Mouse (Mus musculus) kidney, embryonic 16.5 days (tissue): ENCODE results near the gene 1700088E04Rik. TPM values are rescaled to one million over a fixed set of nuclear protein-coding genes. Genes with fewer than 3 reads are reported as not detected.

Experiments used
- ATAC-seq: fragments of 200-750 bp; cut with Nextera tagmentation; 2 replicates; pipeline ENCODE4 v1.8.0; 2017; ENCODE audit warnings: moderate TSS enrichment; ENCODE audit not compliant: low FRiP score, low TSS enrichment
- H3K27ac ChIP-seq: fragments of 300-500 bp; sonication (generic); 2 replicates; pipeline ENCODE4 v1.5.1; 2014; ENCODE audit warnings: low read length
- H3K27me3 ChIP-seq: fragments of 300-500 bp; sonication (generic); 2 replicates; pipeline ENCODE4 v1.6.1; 2014; ENCODE audit warnings: low read length, control low read depth, mixed read lengths; ENCODE audit not compliant: insufficient read depth
- H3K36me3 ChIP-seq: fragments of 300-500 bp; sonication (generic); 2 replicates; pipeline ENCODE4 v1.6.1; 2014; ENCODE audit warnings: low read length, control low read depth, mixed read lengths; ENCODE audit not compliant: insufficient read depth
- H3K4me1 ChIP-seq: fragments of 300-500 bp; sonication (generic); 2 replicates; pipeline ENCODE4 v1.6.1; 2014; ENCODE audit warnings: low read length, control low read depth, mixed read lengths; ENCODE audit not compliant: insufficient read depth
- H3K4me2 ChIP-seq: fragments of 300-500 bp; sonication (generic); replicated peaks from 2 replicates; pipeline ENCODE4 v1.6.1; 2014; ENCODE audit warnings: low read depth, low read length
- H3K4me3 ChIP-seq: fragments of 300-500 bp; sonication (generic); 2 replicates; pipeline ENCODE4 v1.5.1; 2014; ENCODE audit warnings: mild to moderate bottlenecking, low read length
- H3K9ac ChIP-seq: fragments of 300-500 bp; sonication (generic); replicated peaks from 2 replicates; pipeline ENCODE4 v1.6.1; 2014; ENCODE audit warnings: low read length
- H3K9me3 ChIP-seq: fragments of 300-500 bp; sonication (generic); 2 replicates; pipeline ENCODE4 v1.6.1; 2016; ENCODE audit warnings: low read length, control low read depth
- WGBS: fragments of 180-500 bp; shearing (Covaris S2); extraction: QIAGEN DNeasy Blood & Tissue Kit; methylation state at CpG from one replicate; pipeline ENCODE4 v1.1.7; 2014; 5-methylcytosine and 5-hydroxymethylcytosine counted together
- polyA plus RNA-seq: library from polyadenylated mRNA; unstranded; fragments of >200 nt; fragmentation: Nextera tagmentation; extraction: Ambion mirVana; gene quantifications from 2 replicates; pipeline ENCODE4 v1.2.1, GENCODE M21; 2015

1700088E04Rik gene
- polyA plus RNA-seq, 1 experiment from 2014 or later: 11.9 TPM

- Histone ChIP-seq H3K4me2 (no peak overlapping the region), H3K27ac (no peak overlapping the region), H3K36me3 (peaks cover 27% of the 10 kb centered on the region), H3K9me3 (no peaks in the 10 kb centered on the region), H3K4me3 (no peak overlapping the region), H3K4me1 (peaks cover 19% of the 10 kb centered on the region), H3K9ac (no peak overlapping the region), H3K27me3 (no peaks in the 10 kb centered on the region)
- 86% methylated on average over 9 of the region's 9 CpGs for WGBS
- no peak for ATAC-seq
These were observed 6.4 kb downstream of the 1700088E04Rik start for GRCm38 (mm10) chr15:79134496-79135270.

GRCm38 (mm10) chr15:79133191-79133661 lies 7.8 kb downstream of the 1700088E04Rik start:
- Histone ChIP-seq H3K4me1 (peaks cover 19% of the 10 kb centered on the region), H3K9ac (no peak overlapping the region; the same call in 1 of the 2 replicates), H3K27ac (no peak overlapping the region), H3K4me3 (no peak overlapping the region), H3K4me2 (no peak overlapping the region), H3K9me3 (peaks cover 2% of the 10 kb centered on the region; the same call in 1 of the 2 replicates), H3K36me3 (peaks cover 34% of the 10 kb centered on the region), H3K27me3 (no peaks in the 10 kb centered on the region)
- WGBS: 73% methylated on average over 6 of the region's 6 CpGs
- no peak for ATAC-seq

- 69% methylated on average over 7 of the region's 7 CpGs for WGBS
These were observed 9.6 kb downstream of the 1700088E04Rik start for GRCm38 (mm10) chr15:79131442-79131841.

GRCm38 (mm10) chr15:79130782-79131181 lies 10.3 kb downstream of the 1700088E04Rik start:
- no peak overlapping the region for H3K27ac ChIP-seq
- peaks cover 6% of the 10 kb centered on the region; the same call in 1 of the 2 replicates for H3K9me3 ChIP-seq
- WGBS: 84% methylated on average over 10 of the region's 10 CpGs
- H3K36me3 ChIP-seq: peaks cover 54% of the 10 kb centered on the region
- H3K27me3 ChIP-seq: no peaks in the 10 kb centered on the region
- no peak overlapping the region for H3K9ac ChIP-seq
- peaks cover 11% of the 10 kb centered on the region for H3K4me1 ChIP-seq
- no peak overlapping the region for H3K4me2 ChIP-seq
- H3K4me3 ChIP-seq: no peak overlapping the region
- ATAC-seq: no peak

More at GRCm38 (mm10) chr15:79131442-79131841, 9.6 kb downstream of the 1700088E04Rik start:
- Histone ChIP-seq H3K36me3 (peaks cover 48% of the 10 kb centered on the region), H3K9ac (no peak overlapping the region), H3K27ac (no peak overlapping the region), H3K27me3 (no peaks in the 10 kb centered on the region), H3K4me1 (peaks cover 18% of the 10 kb centered on the region), H3K4me3 (no peak overlapping the region), H3K9me3 (peaks cover 6% of the 10 kb centered on the region; the same call in 1 of the 2 replicates), H3K4me2 (no peak overlapping the region)
- ATAC-seq: 0 out of 2 replicates have a peak, but pooled peaks have one; percentile 20

- no peak overlapping the region for H3K4me3 ChIP-seq
- no peak for ATAC-seq
- H3K9me3 ChIP-seq: peaks cover 6% of the 10 kb centered on the region; the same call in 1 of the 2 replicates
- H3K4me1 ChIP-seq: no peaks in the 10 kb centered on the region
- H3K9ac ChIP-seq: no peak overlapping the region
- no peaks in the 10 kb centered on the region for H3K27me3 ChIP-seq
- WGBS: 65% methylated on average over 7 of the region's 7 CpGs
- H3K36me3 ChIP-seq: peaks cover 64% of the 10 kb centered on the region
- no peak overlapping the region for H3K27ac ChIP-seq
- H3K4me2 ChIP-seq: no peak overlapping the region
These were observed 11.7 kb downstream of the 1700088E04Rik start for GRCm38 (mm10) chr15:79129311-79129710.

GRCm38 (mm10) chr15:79128208-79128607 lies 12.8 kb downstream of the 1700088E04Rik start:
- H3K4me1 ChIP-seq: no peaks in the 10 kb centered on the region
- ATAC-seq: no peak
- H3K27me3 ChIP-seq: no peaks in the 10 kb centered on the region
- 96% methylated on average over 5 of the region's 5 CpGs for WGBS
- H3K4me3 ChIP-seq: no peak overlapping the region
- H3K36me3 ChIP-seq: peaks cover 57% of the 10 kb centered on the region
- H3K27ac ChIP-seq: no peak overlapping the region
- no peak overlapping the region for H3K4me2 ChIP-seq
- no peak overlapping the region for H3K9ac ChIP-seq
- peaks cover 6% of the 10 kb centered on the region; the same call in 1 of the 2 replicates for H3K9me3 ChIP-seq

- H3K27ac ChIP-seq: no peak overlapping the region
- 93% methylated on average over 12 of the region's 12 CpGs for WGBS
- H3K9me3 ChIP-seq: peaks cover 6% of the 10 kb centered on the region; the same call in 1 of the 2 replicates
- peaks cover 59% of the 10 kb centered on the region for H3K36me3 ChIP-seq
- H3K4me1 ChIP-seq: no peaks in the 10 kb centered on the region
- no peak overlapping the region for H3K9ac ChIP-seq
- ATAC-seq: no peak
- no peak overlapping the region for H3K4me3 ChIP-seq
- no peak overlapping the region for H3K4me2 ChIP-seq
- no peaks in the 10 kb centered on the region for H3K27me3 ChIP-seq
These were observed 14.0 kb downstream of the 1700088E04Rik start for GRCm38 (mm10) chr15:79127101-79127500.

- Histone ChIP-seq H3K4me1 (no peaks in the 10 kb centered on the region), H3K9ac (no peak overlapping the region), H3K9me3 (peaks cover 6% of the 10 kb centered on the region; the same call in 1 of the 2 replicates), H3K27me3 (no peaks in the 10 kb centered on the region), H3K27ac (no peak overlapping the region), H3K4me2 (no peak overlapping the region), H3K4me3 (no peak overlapping the region), H3K36me3 (peaks cover 57% of the 10 kb centered on the region)
- ATAC-seq: no peak
- 81% methylated on average over 13 of the region's 13 CpGs for WGBS
These were observed 14.7 kb downstream of the 1700088E04Rik start for GRCm38 (mm10) chr15:79126217-79126932.

- no peak overlapping the region for H3K4me3 ChIP-seq
- H3K9me3 ChIP-seq: peaks cover 6% of the 10 kb centered on the region; the same call in 1 of the 2 replicates
- no peak overlapping the region for H3K9ac ChIP-seq
- no peak for ATAC-seq
- no peak overlapping the region for H3K27ac ChIP-seq
- H3K4me1 ChIP-seq: no peaks in the 10 kb centered on the region
- no peaks in the 10 kb centered on the region for H3K27me3 ChIP-seq
- H3K36me3 ChIP-seq: peaks cover 46% of the 10 kb centered on the region
- 84% methylated on average over 10 of the region's 10 CpGs for WGBS
- no peak overlapping the region for H3K4me2 ChIP-seq
These were observed 16.6 kb downstream of the 1700088E04Rik start for GRCm38 (mm10) chr15:79124331-79124875.
